In the genomic region with DNA sequence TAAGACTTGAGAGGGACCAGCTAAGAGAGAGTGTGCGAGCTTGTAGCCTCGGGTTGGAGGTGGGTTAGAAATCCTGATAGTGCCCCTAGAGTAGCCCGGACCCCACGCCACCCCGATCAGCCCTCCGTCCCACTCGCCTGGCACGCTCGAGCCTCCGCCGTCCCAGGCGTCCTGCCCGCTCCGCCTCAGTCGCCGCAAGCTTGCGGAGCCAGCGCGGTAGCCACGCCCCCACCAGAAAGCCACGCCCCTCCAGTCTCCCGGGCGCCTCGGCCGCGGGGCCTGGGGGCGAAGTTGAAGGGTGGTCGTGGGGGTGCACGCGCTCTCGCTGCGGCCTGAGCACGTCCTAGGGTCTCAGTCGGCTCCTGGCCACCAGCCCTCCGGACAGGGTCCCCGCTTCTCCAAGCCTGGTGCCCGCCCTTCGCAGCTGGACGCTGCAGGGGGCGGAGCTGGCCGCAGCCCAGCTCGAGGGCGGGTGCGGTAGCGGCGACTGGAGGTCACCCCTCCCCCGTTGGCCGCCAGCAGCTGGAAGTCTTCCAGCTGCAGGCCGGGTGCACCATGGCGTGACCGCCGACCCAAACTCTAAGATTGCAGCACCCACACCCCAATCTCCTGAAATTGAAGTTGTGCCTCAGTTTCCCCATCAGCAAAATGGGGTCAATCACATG, we compare ENCODE assay signal across 7 mouse cellular contexts. TPM values are rescaled to one million over a fixed set of nuclear protein-coding genes. Genes with fewer than 3 reads are reported as not detected.
DNase-seq lines count a peak whose midpoint lies in the region; ATAC-seq lines count a peak whose summit lies in the region.

A gene (minus strand): TSS at position 400 of the 665 bp plus-strand sequence.

- H3K9me3 ChIP-seq in intestine, embryonic 15.5 days = no peaks in the 10 kb centered on the region
- H3K9me3 ChIP-seq in limb, embryonic 10.5 days (replicated peaks) = no peaks in the 10 kb centered on the region
- no peaks in the 10 kb centered on the region for H3K9me3 ChIP-seq in midbrain, embryonic 12.5 days

- DNase-seq in adrenal gland, adult 2 months = peak; percentile 94
- peak; percentile 91 for DNase-seq in embryo, embryonic 11 days
- DNase-seq in gastrocnemius, postnatal 36 days = peak; percentile 87 to 92
- DNase-seq in limb, embryonic 10.5 days (ENCODE audit: low spot score) = peak; percentile 91
- DNase-seq in spleen, adult 18-20 months = peak; percentile 66 to 85

- H3K4me1 ChIP-seq in intestine, embryonic 15.5 days (replicated peaks) = peaks cover 28% of the 10 kb centered on the region
- H3K4me1 ChIP-seq in limb, embryonic 10.5 days = peaks cover 48% of the 10 kb centered on the region
- peaks cover 16% of the 10 kb centered on the region for H3K4me1 ChIP-seq in midbrain, embryonic 12.5 days

- peaks cover 25% of the 10 kb centered on the region for H3K36me3 ChIP-seq in intestine, embryonic 15.5 days
- peaks cover 67% of the 10 kb centered on the region for H3K36me3 ChIP-seq in limb, embryonic 10.5 days
- peaks cover 17% of the 10 kb centered on the region for H3K36me3 ChIP-seq in midbrain, embryonic 12.5 days

- peak within 1 kb of the TSS; percentile 94 for H3K27ac ChIP-seq in intestine, embryonic 15.5 days
- H3K27ac ChIP-seq in limb, embryonic 10.5 days = peak within 1 kb of the TSS; percentile 98
- peak within 1 kb of the TSS; percentile 40 for H3K27ac ChIP-seq in midbrain, embryonic 12.5 days (replicated peaks)

- peak within 1 kb of the TSS; percentile 70 for H3K4me3 ChIP-seq in intestine, embryonic 15.5 days (replicated peaks)
- H3K4me3 ChIP-seq in limb, embryonic 10.5 days = peak within 1 kb of the TSS; percentile 80
- peak within 1 kb of the TSS; percentile 68 for H3K4me3 ChIP-seq in midbrain, embryonic 12.5 days

- peak within 1 kb of the TSS; percentile 78 for H3K4me2 ChIP-seq in intestine, embryonic 15.5 days (replicated peaks)
- peak within 1 kb of the TSS; percentile 82 for H3K4me2 ChIP-seq in midbrain, embryonic 12.5 days (replicated peaks)

- WGBS in intestine, embryonic 15.5 days = under 1% methylated on average over 52 of the region's 52 CpGs
- under 1% methylated on average over 52 of the region's 52 CpGs for WGBS in limb, embryonic 10.5 days
- WGBS in midbrain, embryonic 12.5 days = under 1% methylated on average over 52 of the region's 52 CpGs

- H3K27me3 ChIP-seq in intestine, embryonic 15.5 days (replicated peaks) = no peaks in the 10 kb centered on the region
- no peaks in the 10 kb centered on the region for H3K27me3 ChIP-seq in limb, embryonic 10.5 days (ENCODE audit: low read depth, poor library complexity, severe bottlenecking)
- no peaks in the 10 kb centered on the region; the same call in 1 of the 2 replicates for H3K27me3 ChIP-seq in midbrain, embryonic 12.5 days

- intact Hi-C loops in gastrocnemius, postnatal 36 days (cut with DNase I) = no loop called here

- peak within 1 kb of the TSS; percentile 80 for H3K9ac ChIP-seq in intestine, embryonic 15.5 days
- peak within 1 kb of the TSS; percentile 66 for H3K9ac ChIP-seq in midbrain, embryonic 12.5 days (replicated peaks)

- peak; percentile 90 for ATAC-seq in intestine, embryonic 15.5 days
- ATAC-seq in midbrain, embryonic 12.5 days (ENCODE audit: low FRiP score, low read depth) = peak; percentile 84

RNA-seq across cellular contexts. Expression of the gene that starts here (rescaled TPM):
- total RNA-seq in adrenal gland, adult 2 months (2021) = 10 to 100 TPM; 28.4 to 56.2 TPM
- 67.8 and 76.1 TPM in 2 replicates for polyA plus RNA-seq in adrenal gland, adult 2 months (2012; rRNA removed)
- total RNA-seq in gastrocnemius, postnatal 36 days (2021) = 10 to 100 TPM; 12.7 to 13.3 TPM
- polyA plus RNA-seq in intestine, embryonic 15.5 days (2015; fragmentation: Nextera tagmentation; extraction: Ambion mirVana) = 16.3 and 16.7 TPM in 2 replicates
- 22.7 and 24.2 TPM in 2 replicates for polyA plus RNA-seq in limb, embryonic 10.5 days (2016; fragmentation: Nextera tagmentation; extraction: Ambion mirVana)
- 7.7 and 9.9 TPM in 2 replicates for polyA plus RNA-seq in midbrain, embryonic 12.5 days (2016; fragmentation: Nextera tagmentation; extraction: Ambion mirVana)

Comparison
In these comparisons a context has a peak if more than half of its experiments do, and no peak if none do; other contexts are left out.
1. Peak in every context shown above with its lines: DNase-seq, ATAC-seq, H3K4me3 ChIP-seq and H3K27ac ChIP-seq.
2. H3K27ac ChIP-seq: peak in every context shown above with its lines; median percentile 98 in limb, embryonic 10.5 days; 94 in intestine, embryonic 15.5 days; 40 in midbrain, embryonic 12.5 days.